Mouse (Mus musculus): ENCODE data around the gene Atp6v0d1. TPM values are rescaled to one million over a fixed set of nuclear protein-coding genes. Genes with fewer than 3 reads are reported as not detected.

The Atp6v0d1 gene
- total and polyA plus RNA-seq, 3 experiments: 48.8 to 53.6 (median 51.0) TPM

GRCm38 (mm10) chr8:105593859-105594258, 28.0 kb upstream of the Atp6v0d1 start:
- dilution Hi-C loops (cut with MboI; ENCODE audit: extremely low pct_ligation_motif_present, extremely low pct_unique_long_range_greater_than_20kb, low sequenced_read_pairs) (no loop called here), in situ Hi-C loops (cut with MboI; ENCODE audit: low pct_ligation_motif_present, low pct_unique_long_range_greater_than_20kb, low sequenced_read_pairs) (no loop called here)
- Histone ChIP-seq H3K27ac (ENCODE audit: insufficient read depth, low read depth) (no peak overlapping the region), H3K4me2 (ENCODE audit: insufficient read depth, low read depth, poor library complexity, severe bottlenecking) (no peak overlapping the region), H3K9me3 (replicated peaks; ENCODE audit: low read length) (no peaks in the 10 kb centered on the region), H3K36me3 (replicated peaks in 1 of 2; ENCODE audit: control insufficient read depth in 1 of 2, insufficient read depth in 1 of 2, low read length in 1 of 2) (no peaks in the 10 kb centered on the region), H3K79me2 (replicated peaks; ENCODE audit: control insufficient read depth, extremely low read depth, insufficient read depth, poor library complexity, severe bottlenecking) (no peaks in the 10 kb centered on the region), H3K9ac (ENCODE audit: insufficient read depth, low read depth) (no peak overlapping the region), H3K4me3 (replicated peaks in 1 of 3; ENCODE audit: low read depth in 2 of 3, low read length in 2 of 3, poor library complexity in 1 of 3) (no peak overlapping the region), H3K27me3 (replicated peaks) (peaks cover 8% of the 10 kb centered on the region), H3K4me1 (ENCODE audit: control insufficient read depth in 1 of 2, insufficient read depth in 2 of 2) (peaks cover 0 to 12% of the 10 kb centered on the region in 2 experiments; a peak in 2 of 4 replicates)
- DNase-seq (ENCODE audit: extremely low read depth): no peak
- TF ChIP-seq MAFK (IDR thresholded peaks at IDR 0.05; ENCODE audit: insufficient replicate concordance, low read length) (no peak), MEF2A (IDR thresholded peaks at IDR 0.05; ENCODE audit: borderline replicate concordance, low read depth, low read length) (no peak), JUN (IDR thresholded peaks at IDR 0.05; ENCODE audit: insufficient read depth, low read depth, low read length) (no peak), ZMIZ1 (IDR thresholded peaks at IDR 0.05; ENCODE audit: low read depth, low read length) (no peak), ZNF384 (IDR thresholded peaks at IDR 0.05; ENCODE audit: low read depth, low read length) (no peak), MAZ (IDR thresholded peaks at IDR 0.05; ENCODE audit: low read depth, low read length) (no peak), IRF4 (IDR thresholded peaks at IDR 0.05; ENCODE audit: low read depth, low read length) (no peak), ETS1 (conservative IDR thresholded peaks at IDR 0.05; ENCODE audit: low read depth, low read length) (no peak), USF1 (IDR thresholded peaks at IDR 0.05; ENCODE audit: low read depth, low read length) (no peak), TCF12 (IDR thresholded peaks at IDR 0.05; ENCODE audit: low read depth, low read length) (no peak), UBTF (IDR thresholded peaks at IDR 0.05; ENCODE audit: low read depth, low read length) (no peak), RAD21 (IDR thresholded peaks at IDR 0.05; ENCODE audit: low read depth, low read length) (no peak), SIN3A (IDR thresholded peaks at IDR 0.05; ENCODE audit: low read length) (no peak), SMC3 (IDR thresholded peaks at IDR 0.05; ENCODE audit: low read depth, low read length) (no peak)

GRCm38 (mm10) chr8:105592431-105592830, 26.6 kb upstream of the Atp6v0d1 start:
- H3K9me3 ChIP-seq (replicated peaks; ENCODE audit: low read length): no peaks in the 10 kb centered on the region
- no peak for TF ChIP-seq E2F4 (IDR thresholded peaks at IDR 0.05; ENCODE audit: insufficient replicate concordance, low read depth, low read length)
- no peak for TF ChIP-seq BHLHE40 (IDR thresholded peaks at IDR 0.05; ENCODE audit: low read depth, low read length)
- no peak for TF ChIP-seq USF2 (conservative IDR thresholded peaks at IDR 0.05; ENCODE audit: low read depth, low read length)
- no peak for TF ChIP-seq MAX (IDR thresholded peaks at IDR 0.05; ENCODE audit: low read length)
- TF ChIP-seq HCFC1 (IDR thresholded peaks at IDR 0.05; ENCODE audit: low read depth, low read length): no peak
- TF ChIP-seq MAZ (IDR thresholded peaks at IDR 0.05; ENCODE audit: low read depth, low read length): no peak
- no peak for TF ChIP-seq ZC3H11A (IDR thresholded peaks at IDR 0.05; ENCODE audit: low read depth, low read length)
- no peak for TF ChIP-seq UBTF (IDR thresholded peaks at IDR 0.05; ENCODE audit: low read depth, low read length)
- no peak for TF ChIP-seq NRF1 (IDR thresholded peaks at IDR 0.05; ENCODE audit: low read depth, low read length)
- TF ChIP-seq JUND (conservative IDR thresholded peaks at IDR 0.05; ENCODE audit: low read depth, low read length): no peak
- no peak for TF ChIP-seq SMC3 (IDR thresholded peaks at IDR 0.05; ENCODE audit: low read depth, low read length)
- no peak for TF ChIP-seq NELFE (IDR thresholded peaks at IDR 0.05; ENCODE audit: low read depth, low read length)
- TF ChIP-seq MYC (IDR thresholded peaks at IDR 0.05; ENCODE audit: low read depth, low read length): no peak
- no peak for TF ChIP-seq TCF12 (IDR thresholded peaks at IDR 0.05; ENCODE audit: low read depth, low read length)
- H3K4me1 ChIP-seq (ENCODE audit: control insufficient read depth in 1 of 2, insufficient read depth in 2 of 2): peaks cover 0 to 12% of the 10 kb centered on the region in 2 experiments; a peak in 2 of 4 replicates
- H3K4me2 ChIP-seq (ENCODE audit: insufficient read depth, low read depth, poor library complexity, severe bottlenecking): no peak overlapping the region
- H3K79me2 ChIP-seq (replicated peaks; ENCODE audit: control insufficient read depth, extremely low read depth, insufficient read depth, poor library complexity, severe bottlenecking): no peaks in the 10 kb centered on the region
- dilution Hi-C loops (cut with MboI; ENCODE audit: extremely low pct_ligation_motif_present, extremely low pct_unique_long_range_greater_than_20kb, low sequenced_read_pairs) (no loop called here), in situ Hi-C loops (cut with MboI; ENCODE audit: low pct_ligation_motif_present, low pct_unique_long_range_greater_than_20kb, low sequenced_read_pairs) (no loop called here)
- peaks cover 17% of the 10 kb centered on the region for H3K27me3 ChIP-seq (replicated peaks)
- DNase-seq (ENCODE audit: extremely low read depth): no peak
- H3K9ac ChIP-seq (ENCODE audit: insufficient read depth, low read depth): no peak overlapping the region
- H3K4me3 ChIP-seq (replicated peaks in 1 of 3; ENCODE audit: low read depth in 2 of 3, low read length in 2 of 3, poor library complexity in 1 of 3): no peak overlapping the region
- H3K36me3 ChIP-seq (replicated peaks in 1 of 2; ENCODE audit: control insufficient read depth in 1 of 2, insufficient read depth in 1 of 2, low read length in 1 of 2): no peaks in the 10 kb centered on the region
- H3K27ac ChIP-seq (ENCODE audit: insufficient read depth, low read depth): no peak overlapping the region
